Mouse (Mus musculus): ENCODE measurements around the gene Fn3k. TPM values are rescaled to one million over a fixed set of nuclear protein-coding genes. Genes with fewer than 3 reads are reported as not detected.

Fn3k gene
- polyA plus RNA-seq (2014; fragmentation: Illumina TruSeq; extraction: RNeasy Lipid Tissue Mini Kit (QIAGEN cat#74804); ENCODE audit: low read depth, low replicate concordance): 2.0 TPM

GRCm38 (mm10) chr11:121434156-121435155 is at the start of gene Fn3k:
TSS of gene Fn3k (plus strand) at chr11:121434913.

GRCm38 (mm10) chr11:121387750-121388553 is 46.8 kb upstream of the Fn3k start, which contains the start of gene Rab40b:
TSS of gene Rab40b (minus strand) at chr11:121388251.

DNA sequence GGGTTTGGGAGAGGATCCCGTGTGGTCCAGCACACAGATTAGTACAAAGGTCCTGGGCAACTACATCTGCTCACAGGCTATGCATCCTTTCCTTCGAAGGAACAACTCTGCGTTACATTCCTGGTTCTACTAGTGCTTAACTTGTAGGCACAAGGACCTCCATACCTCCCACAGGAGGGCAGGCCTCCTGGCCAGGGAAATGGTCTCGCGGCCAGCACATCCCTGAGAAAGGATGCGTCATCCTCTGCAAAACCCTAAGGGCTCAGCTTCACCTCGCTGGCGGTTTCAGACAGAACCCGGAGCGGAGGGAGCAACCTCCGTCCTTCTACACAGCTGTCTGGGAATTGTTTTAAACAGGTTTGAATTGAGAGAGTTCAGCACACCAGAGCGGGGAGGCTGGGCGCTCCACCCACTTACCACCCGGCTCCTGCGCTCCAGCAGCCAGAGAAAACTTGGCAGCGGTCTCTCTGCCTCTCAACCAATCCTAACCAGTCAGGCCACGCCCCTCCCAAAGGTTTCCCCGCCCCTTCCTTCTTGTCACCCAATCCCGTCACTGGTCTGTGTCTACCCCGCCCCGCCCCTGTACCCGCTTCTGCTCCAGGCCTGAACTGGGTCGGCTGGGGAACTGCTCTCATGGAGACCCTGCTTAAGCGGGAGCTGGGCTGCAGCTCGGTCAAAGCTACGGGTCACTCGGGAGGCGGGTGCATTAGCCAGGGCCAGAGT is 13.7 kb upstream of the Fn3k start, which contains the start of gene Fn3krp:
Gene Fn3krp, plus strand, starts transcription at position 572 of the 723 bp plus-strand sequence.

DNA sequence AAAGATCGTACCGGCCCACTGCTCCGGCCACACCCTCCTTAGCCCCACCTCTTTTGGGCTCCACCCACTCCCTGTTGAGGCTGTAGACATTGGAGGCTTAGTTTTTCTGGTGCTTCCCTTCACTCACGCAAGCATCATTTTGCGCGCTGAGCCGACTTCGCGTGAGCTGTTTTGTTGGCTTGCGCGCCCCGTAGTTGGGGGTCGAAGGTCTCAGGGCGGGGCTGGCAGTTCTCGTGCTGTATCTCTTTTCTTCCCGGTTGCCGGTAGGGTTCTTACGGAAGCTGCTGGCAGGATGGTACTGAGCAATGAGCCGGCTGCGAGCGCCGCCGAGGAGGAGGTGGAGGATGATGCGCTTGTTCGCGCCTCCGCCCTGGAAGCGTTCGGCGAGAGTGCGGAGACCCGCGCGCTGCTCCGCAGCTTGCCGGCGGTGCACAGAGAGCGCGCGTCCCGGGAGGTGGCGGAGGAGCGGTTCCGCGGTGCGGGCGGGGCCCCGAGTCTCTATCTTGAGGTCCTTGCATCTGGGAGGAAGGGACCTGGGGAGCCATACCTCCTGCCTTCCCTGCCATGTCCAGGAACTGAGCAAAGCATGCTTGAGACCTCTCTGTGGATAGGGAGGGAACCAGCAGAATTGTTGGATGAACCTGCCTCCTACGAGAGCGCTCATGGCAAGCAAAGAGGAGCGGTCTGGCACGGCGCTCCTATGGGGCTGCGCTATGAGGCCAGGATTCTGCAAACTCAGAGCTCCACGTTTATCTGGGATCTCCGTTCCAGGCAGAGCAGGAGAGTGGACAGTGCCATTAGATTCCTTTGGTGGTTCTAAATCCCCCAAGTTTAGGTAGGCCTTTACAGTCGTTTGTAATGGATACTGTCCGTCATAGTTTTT is 17.3 kb downstream of the Fn3k start, which contains the start of gene Tbcd:
Gene Tbcd, plus strand, starts transcription at position 197 of the 883 bp plus-strand sequence.

Other genes starting within 250 kb of the Fn3k start
- gene Hexdc, start 230.5 kb upstream of the Fn3k start, polyA plus RNA-seq (2014; fragmentation: Illumina TruSeq; extraction: RNeasy Lipid Tissue Mini Kit (QIAGEN cat#74804); ENCODE audit: low read depth, low replicate concordance): 11.2 TPM
- 2.3 TPM for gene Ogfod3, start 230.2 kb upstream of the Fn3k start, polyA plus RNA-seq (2014; fragmentation: Illumina TruSeq; extraction: RNeasy Lipid Tissue Mini Kit (QIAGEN cat#74804); ENCODE audit: low read depth, low replicate concordance)
- gene Cybc1, start 205.6 kb upstream of the Fn3k start, polyA plus RNA-seq (2014; fragmentation: Illumina TruSeq; extraction: RNeasy Lipid Tissue Mini Kit (QIAGEN cat#74804); ENCODE audit: low read depth, low replicate concordance): 13.2 TPM
- gene Narf, start 197.7 kb upstream of the Fn3k start, polyA plus RNA-seq (2014; fragmentation: Illumina TruSeq; extraction: RNeasy Lipid Tissue Mini Kit (QIAGEN cat#74804); ENCODE audit: low read depth, low replicate concordance): 26.2 TPM
- 12.0 TPM for gene Foxk2, start 174.9 kb upstream of the Fn3k start, polyA plus RNA-seq (2014; fragmentation: Illumina TruSeq; extraction: RNeasy Lipid Tissue Mini Kit (QIAGEN cat#74804); ENCODE audit: low read depth, low replicate concordance)
- gene Wdr45b, start 80.5 kb upstream of the Fn3k start, polyA plus RNA-seq (2014; fragmentation: Illumina TruSeq; extraction: RNeasy Lipid Tissue Mini Kit (QIAGEN cat#74804); ENCODE audit: low read depth, low replicate concordance): 65.0 TPM
- 2.1 TPM for gene Rab40b, start 46.7 kb upstream of the Fn3k start, polyA plus RNA-seq (2014; fragmentation: Illumina TruSeq; extraction: RNeasy Lipid Tissue Mini Kit (QIAGEN cat#74804); ENCODE audit: low read depth, low replicate concordance)
- 9.4 TPM for gene Fn3krp, start 13.5 kb upstream of the Fn3k start, polyA plus RNA-seq (2014; fragmentation: Illumina TruSeq; extraction: RNeasy Lipid Tissue Mini Kit (QIAGEN cat#74804); ENCODE audit: low read depth, low replicate concordance)
- 26.4 TPM for gene Tbcd, start 17.0 kb downstream of the Fn3k start, polyA plus RNA-seq (2014; fragmentation: Illumina TruSeq; extraction: RNeasy Lipid Tissue Mini Kit (QIAGEN cat#74804); ENCODE audit: low read depth, low replicate concordance)
- 13.7 TPM for gene Zfp750, start 84.4 kb downstream of the Fn3k start, polyA plus RNA-seq (2014; fragmentation: Illumina TruSeq; extraction: RNeasy Lipid Tissue Mini Kit (QIAGEN cat#74804); ENCODE audit: low read depth, low replicate concordance)
- gene B3gntl1, start 238.2 kb downstream of the Fn3k start, polyA plus RNA-seq (2014; fragmentation: Illumina TruSeq; extraction: RNeasy Lipid Tissue Mini Kit (QIAGEN cat#74804); ENCODE audit: low read depth, low replicate concordance): 2.9 TPM

Data from sigmoid colon, adult 10 weeks (tissue).